Comparison of ENCODE assay signal across 9 mouse cellular contexts in the genomic region with DNA sequence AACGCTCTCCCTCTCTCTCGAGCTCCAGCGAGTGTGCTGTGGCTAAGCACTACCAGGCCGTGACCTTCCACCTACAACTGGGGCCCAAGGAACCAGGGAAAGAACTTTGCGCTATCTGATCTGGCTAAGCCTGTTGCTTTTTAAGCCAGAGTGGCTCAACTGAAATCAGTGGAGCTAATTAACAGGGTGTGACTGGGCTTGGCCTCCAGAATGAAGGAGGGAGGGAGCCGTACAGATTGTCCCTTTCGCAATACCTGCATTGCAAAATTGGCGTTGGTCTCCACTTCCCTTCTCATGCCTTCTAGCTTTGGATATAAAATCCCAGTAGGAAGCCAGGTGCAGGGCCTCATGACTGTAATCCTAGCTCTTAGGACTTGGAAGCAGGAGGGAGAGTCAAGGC. TPM values are rescaled to one million over a fixed set of nuclear protein-coding genes. Genes with fewer than 3 reads are reported as not detected.
DNase-seq lines count a peak whose midpoint lies in the region; ATAC-seq and TF ChIP-seq lines count a peak whose summit lies in the region.
"Had no signal": no experiment of that assay in that cellular context is flagged by ENCODE, and none has a peak within 500 bp of the region (broad histone marks: within the 10 kb centered on the region; RNA-seq: fewer than 3 reads in every experiment).

No protein-coding gene starts in this region.

- DNase-seq in adrenal gland, adult (ENCODE audit: inconsistent age in 2 of 2, low spot score in 1 of 2), result peak; percentile 57 to 91
- DNase-seq in adrenal gland, postnatal 4 days (ENCODE audit: low spot score in 2 of 2), result no peak
- DNase-seq in heart, adult 8-10 months (ENCODE audit: low spot score), result peak; percentile 29
- DNase-seq in kidney, postnatal 4 days, result peak; percentile 23 to 46
- DNase-seq in layer of hippocampus, postnatal 36 days, result no peak
- DNase-seq in left cerebral cortex, postnatal 14 days (ENCODE audit: low spot score in 2 of 2), result no peak

- H3K27ac ChIP-seq in testis, adult 2 months (ENCODE audit: control insufficient read depth, insufficient read depth, low read depth, low read length), result peak overlapping the region; percentile 29

- TF ChIP-seq POLR2A in testis, adult 2 months (IDR thresholded peaks at IDR 0.05; ENCODE audit: control insufficient read depth, low read depth, low read length), result no peak

- no peak overlapping the region for H3K4me3 ChIP-seq in testis, adult 2 months (ENCODE audit: control insufficient read depth, low read depth, low read length)

- ATAC-seq in inflammation-experienced regulatory T-cells, adult 6 months, result no peak

- intact Hi-C loops in left cerebral cortex, postnatal 14 days (cut with DNase I), result no loop called here

- TF ChIP-seq CTCF in testis, adult 2 months (IDR thresholded peaks at IDR 0.05; ENCODE audit: control insufficient read depth, insufficient read depth, insufficient replicate concordance, low read depth, low read length), result no peak

- no peaks in the 10 kb centered on the region for H3K27me3 ChIP-seq in testis, adult 2 months (ENCODE audit: control insufficient read depth, insufficient read depth, low read length)

- H3K36me3 ChIP-seq in testis, adult 2 months (ENCODE audit: control insufficient read depth, insufficient read depth, low read length), result no peaks in the 10 kb centered on the region

- H3K4me1 ChIP-seq in testis, adult 2 months (ENCODE audit: control insufficient read depth, insufficient read depth, low read length), result peaks cover 3% of the 10 kb centered on the region

RNA-seq across cellular contexts. Expression of gene Pank3, which starts 18.7 kb away (rescaled TPM):
- total RNA-seq in adrenal gland, postnatal 4 days (2021), result 10 to 100 TPM; 57.1 to 58.9 TPM
- 10 to 100 TPM; 15.8 to 18.8 (median 18.4) TPM for total RNA-seq in heart, adult 8-10 months (2022)
- 2.9 and 3.9 TPM in 2 replicates for polyA plus RNA-seq in testis, adult 2 months (2012; rRNA removed)
- total RNA-seq in layer of hippocampus, postnatal 36 days (2021), result 10 to 100 TPM; 42.6 to 43.4 TPM
- 10 to 100 TPM; 50.9 to 51.4 TPM for total RNA-seq in left cerebral cortex, postnatal 14 days (2021)
- 1 to 10 TPM; 7.0 to 7.9 (median 7.5) TPM for polyA plus RNA-seq in inflammation-experienced regulatory T-cells, adult 6 months (2017; shearing (Covaris generic))

RNA-seq across cellular contexts. Expression of gene Fbll1, which starts 48.1 kb away (rescaled TPM):
- 1 to 10 TPM; 1.2 to 2.7 TPM for total RNA-seq in adrenal gland, postnatal 4 days (2021)
- total RNA-seq in heart, adult 8-10 months (2022), result not detected
- 5.5 and 7.3 TPM in 2 replicates for polyA plus RNA-seq in testis, adult 2 months (2012; rRNA removed)
- total RNA-seq in layer of hippocampus, postnatal 36 days (2021), result 10 to 100 TPM; 42.2 to 46.1 TPM
- total RNA-seq in left cerebral cortex, postnatal 14 days (2021), result 10 to 100 TPM; 48.7 to 50.3 TPM
- polyA plus RNA-seq in inflammation-experienced regulatory T-cells, adult 6 months (2017; shearing (Covaris generic)), result not detected
- polyA plus RNA-seq: spleen, adult 2 months had no signal

Comparison
In these comparisons a context has a peak if more than half of its experiments do, and no peak if none do; other contexts are left out.
1. DNase-seq: peak in adrenal gland, adult (2 of 2), heart, adult 8-10 months (single experiment) and kidney, postnatal 4 days (2 of 2); none in adrenal gland, postnatal 4 days (0 of 2), layer of hippocampus, postnatal 36 days (0 of 2) and left cerebral cortex, postnatal 14 days (0 of 2).
2. RNA of gene Fbll1, which starts 48.1 kb away (total RNA-seq): 48.7 to 50.3 TPM in left cerebral cortex, postnatal 14 days and 42.2 to 46.1 TPM in layer of hippocampus, postnatal 36 days; 1.2 to 2.7 TPM in adrenal gland, postnatal 4 days and not detected in heart, adult 8-10 months; every median in the first group is over 10 times any median in the second.